Mouse (Mus musculus) MEL (cell line): ENCODE measurements around the gene Col4a3bp. TPM values are rescaled to one million over a fixed set of nuclear protein-coding genes. Genes with fewer than 3 reads are reported as not detected.

ENCODE experiments used
- DNase-seq: peaks from one replicate; pipeline ENCODE4 v3.0.0; 2011; ENCODE audit warnings: low read depth, low spot score
- H3K27ac ChIP-seq: 2 replicates; pipeline ENCODE4 v1.5.1; 2012; ENCODE audit warnings: low read depth, mild to moderate bottlenecking, control low read depth, low read length, moderate library complexity; ENCODE audit not compliant: control insufficient read depth
- H3K27me3 ChIP-seq, 2 experiments: fragments of 150-350 bp in 1 of 2; sonication (generic) in 1 of 2; 2 replicates each; pipeline ENCODE4 v1.6.1; 2012; ENCODE audit warnings: low read length in 2 of 2, mild to moderate bottlenecking in 2 of 2, improper control_type of control experiment in 1 of 2, moderate library complexity in 1 of 2; ENCODE audit not compliant: insufficient read depth in 2 of 2, control insufficient read depth in 1 of 2
- H3K36me3 ChIP-seq, 2 experiments: 2 replicates each; pipeline ENCODE4 v1.6.1; 2012 to 2014; ENCODE audit warnings: low read length in 2 of 2, improper control_type of control experiment in 1 of 2, inconsistent platforms in 1 of 2, mild to moderate bottlenecking in 1 of 2; ENCODE audit not compliant: insufficient read depth in 2 of 2, control insufficient read depth in 1 of 2
- H3K4me1 ChIP-seq, 2 experiments: fragments of 150-350 bp in 1 of 2; sonication (generic) in 1 of 2; 2 replicates each; pipeline ENCODE4 v1.6.1; 2012; ENCODE audit warnings: low read length in 2 of 2, improper control_type of control experiment in 1 of 2, mild to moderate bottlenecking in 1 of 2; ENCODE audit not compliant: insufficient read depth in 2 of 2, control insufficient read depth in 1 of 2
- H3K4me3 ChIP-seq, 2 experiments: fragments of 150-350 bp in 1 of 2; sonication (generic) in 1 of 2; 2 replicates each; pipeline ENCODE4 v1.5.1; 2012; ENCODE audit warnings: low read depth in 2 of 2, low read length in 2 of 2, mild to moderate bottlenecking in 2 of 2, moderate library complexity in 2 of 2, control low read depth in 1 of 2, improper control_type of control experiment in 1 of 2; ENCODE audit not compliant: control insufficient read depth in 1 of 2, insufficient read depth in 1 of 2
- H3K79me2 ChIP-seq: 2 replicates; pipeline ENCODE4 v1.6.1; 2012; ENCODE audit warnings: mild to moderate bottlenecking, low read length, moderate library complexity; ENCODE audit not compliant: control insufficient read depth, poor library complexity, insufficient read depth
- H3K9ac ChIP-seq: 2 replicates; pipeline ENCODE4 v1.6.1; 2012; ENCODE audit warnings: low read depth, mild to moderate bottlenecking, control low read depth, low read length, moderate library complexity; ENCODE audit not compliant: control insufficient read depth, poor library complexity, severe bottlenecking
- H3K9me3 ChIP-seq: fragments of 150-350 bp; sonication (generic); replicated peaks from 2 replicates; pipeline ENCODE4 v1.6.1; 2012; ENCODE audit warnings: mild to moderate bottlenecking, low read length, improper control_type of control experiment, moderate library complexity; ENCODE audit not compliant: insufficient read depth
- BHLHE40 ChIP-seq: IDR thresholded peaks from 2 replicates; pipeline ENCODE4 v1.6.1; 2012; ENCODE audit warnings: low read depth, mild to moderate bottlenecking, inconsistent platforms, low read length, improper control_type of control experiment, borderline replicate concordance
- CHD1 ChIP-seq: IDR thresholded peaks from 2 replicates; pipeline ENCODE4 v1.6.1; 2012; ENCODE audit warnings: low read depth, mild to moderate bottlenecking, inconsistent platforms, low read length, improper control_type of control experiment
- EP300 ChIP-seq, 2 experiments: IDR thresholded peaks; 2 replicates each; pipeline ENCODE4 v1.6.1; 2011; ENCODE audit warnings: improper control_type of control experiment in 2 of 2, low read length in 2 of 2, low read depth in 1 of 2, mild to moderate bottlenecking in 1 of 2
- GABPA ChIP-seq: IDR thresholded peaks from 2 replicates; pipeline ENCODE4 v1.6.1; 2012; ENCODE audit warnings: low read depth, mild to moderate bottlenecking, inconsistent platforms, low read length, improper control_type of control experiment, moderate library complexity
- MAX ChIP-seq: IDR thresholded peaks from 2 replicates; pipeline ENCODE4 v1.6.1; 2011; ENCODE audit warnings: low read length, improper control_type of control experiment
- MXI1 ChIP-seq: IDR thresholded peaks from 2 replicates; pipeline ENCODE4 v1.6.1; 2011; ENCODE audit warnings: mild to moderate bottlenecking, low read depth, low read length, improper control_type of control experiment
- MYB ChIP-seq: IDR thresholded peaks from 2 replicates; pipeline ENCODE4 v1.6.1; 2011; ENCODE audit warnings: mild to moderate bottlenecking, low read depth, low read length, improper control_type of control experiment
- MYC ChIP-seq: IDR thresholded peaks from 2 replicates; pipeline ENCODE4 v1.6.1; 2011; ENCODE audit warnings: low read depth, mild to moderate bottlenecking, low read length, improper control_type of control experiment, moderate library complexity
- NELFE ChIP-seq: IDR thresholded peaks from 2 replicates; pipeline ENCODE4 v1.6.1; 2011; ENCODE audit warnings: low read depth, low read length, improper control_type of control experiment
- NRF1 ChIP-seq: IDR thresholded peaks from 2 replicates; pipeline ENCODE4 v1.6.1; 2014; ENCODE audit warnings: low read depth, mild to moderate bottlenecking, inconsistent platforms, low read length, improper control_type of control experiment, moderate library complexity; ENCODE audit not compliant: poor library complexity, insufficient read depth, severe bottlenecking
- POLR2A ChIP-seq, 2 experiments: IDR thresholded peaks; 2 replicates each; pipeline ENCODE4 v1.6.1; 2011 to 2012; ENCODE audit warnings: low read length in 2 of 2, mild to moderate bottlenecking in 2 of 2, control low read depth in 1 of 2, improper control_type of control experiment in 1 of 2, low read depth in 1 of 2, moderate library complexity in 1 of 2; ENCODE audit not compliant: control insufficient read depth in 1 of 2, insufficient read depth in 1 of 2, poor library complexity in 1 of 2
- POLR2AphosphoS5 ChIP-seq: IDR thresholded peaks from 2 replicates; pipeline ENCODE4 v1.6.1; 2012; ENCODE audit warnings: low read depth, borderline replicate concordance, mild to moderate bottlenecking, inconsistent platforms, low read length, moderate library complexity, mixed read lengths
- RAD21 ChIP-seq: IDR thresholded peaks from 2 replicates; pipeline ENCODE4 v1.6.1; 2011; ENCODE audit warnings: mild to moderate bottlenecking, low read depth, low read length, improper control_type of control experiment
- TBP ChIP-seq: IDR thresholded peaks from 2 replicates; pipeline ENCODE4 v1.8.0; 2011; ENCODE audit warnings: low read depth, low read length, improper control_type of control experiment
- TCF12 ChIP-seq: IDR thresholded peaks from 2 replicates; pipeline ENCODE4 v1.6.1; 2014; ENCODE audit warnings: low read depth, mild to moderate bottlenecking, inconsistent platforms, low read length, improper control_type of control experiment, moderate library complexity
- USF1 ChIP-seq: IDR thresholded peaks from 2 replicates; pipeline ENCODE4 v1.6.1; 2014; ENCODE audit warnings: low read depth, mild to moderate bottlenecking, inconsistent platforms, low read length, improper control_type of control experiment, moderate library complexity
- ZKSCAN1 ChIP-seq: IDR thresholded peaks from 2 replicates; pipeline ENCODE4 v1.6.1; 2012; ENCODE audit warnings: low read depth, mild to moderate bottlenecking, inconsistent platforms, low read length, improper control_type of control experiment, moderate library complexity
- ZMIZ1 ChIP-seq: IDR thresholded peaks from 2 replicates; pipeline ENCODE4 v1.6.1; 2012; ENCODE audit warnings: low read depth, mild to moderate bottlenecking, inconsistent platforms, low read length, improper control_type of control experiment, moderate library complexity
- polyA plus RNA-seq, 2 experiments: library from polyadenylated mRNA; stranded (reverse) in 1 of 2; unstranded in 1 of 2; fragments of >175 nt in 1 of 2; fragments of >200 nt in 1 of 2; gene quantifications; 2 replicates each; pipeline versions ENCODE4 v1.2.1 to v1.2.4; 2012; ENCODE audit warnings: low replicate concordance in 2 of 2, low read depth in 1 of 2; ENCODE audit not compliant: insufficient read length in 2 of 2, insufficient read depth in 1 of 2, missing spikeins in 1 of 2
- total RNA-seq: library from RNA; depleted of rRNA; stranded (reverse); fragments of 300-350 nt; gene quantifications from 2 replicates; pipeline ENCODE4 v1.2.3, GENCODE M21; 2012

Gene Col4a3bp
- total and polyA plus RNA-seq, 3 experiments = 8.9 to 12.1 TPM; not detected in 1

- H3K27ac ChIP-seq = no peak overlapping the region
- peaks cover 7 to 18% of the 10 kb centered on the region in 2 experiments for H3K4me1 ChIP-seq
- H3K27me3 ChIP-seq = no peaks in the 10 kb centered on the region
- no peak overlapping the region for H3K9ac ChIP-seq
- TF ChIP-seq EP300 (IDR thresholded peaks at IDR 0.05; ENCODE audit: low read depth in 1 of 2, low read length in 2 of 2) = no peak
- no peak for TF ChIP-seq MXI1
- no peak for TF ChIP-seq POLR2AphosphoS5
- no peak for TF ChIP-seq ZMIZ1
- TF ChIP-seq NRF1 = no peak
- TF ChIP-seq TBP = no peak
- no peak for TF ChIP-seq ZKSCAN1
- no peak for TF ChIP-seq MYB
- no peak for TF ChIP-seq MYC
- no peak for TF ChIP-seq NELFE
- no peak for TF ChIP-seq POLR2A (IDR thresholded peaks at IDR 0.05; ENCODE audit: control insufficient read depth in 1 of 2, insufficient read depth in 1 of 2, low read depth in 1 of 2, low read length in 2 of 2, poor library complexity in 1 of 2)
- TF ChIP-seq CHD1 = no peak
- no peak for TF ChIP-seq BHLHE40
- H3K36me3 ChIP-seq = peaks cover 3 to 18% of the 10 kb centered on the region in 2 experiments; a peak in 3 of 4 replicates
- no peak overlapping the region for H3K4me3 ChIP-seq
- DNase-seq = peak; percentile 60
- H3K79me2 ChIP-seq = peaks cover 28% of the 10 kb centered on the region
- no peaks in the 10 kb centered on the region for H3K9me3 ChIP-seq
Observed at GRCm38 (mm10) chr13:96547941-96548340, 5.5 kb downstream of the Col4a3bp start.

- DNase-seq = no peak
- Histone ChIP-seq H3K27ac (no peak overlapping the region), H3K36me3 (peaks cover 1 to 4% of the 10 kb centered on the region in 2 experiments), H3K4me3 (no peak overlapping the region), H3K4me1 (peaks cover 0 to 7% of the 10 kb centered on the region in 2 experiments; a peak in 2 of 4 replicates), H3K79me2 (no peaks in the 10 kb centered on the region; the same call in 1 of the 2 replicates), H3K27me3 (no peaks in the 10 kb centered on the region), H3K9me3 (no peaks in the 10 kb centered on the region), H3K9ac (no peak overlapping the region)
- no peak for TF ChIP-seq TCF12
- TF ChIP-seq EP300 (IDR thresholded peaks at IDR 0.05; ENCODE audit: low read depth in 1 of 2, low read length in 2 of 2) = no peak
- TF ChIP-seq MAX = no peak
Observed at GRCm38 (mm10) chr13:96555099-96555498, 12.7 kb downstream of the Col4a3bp start.

GRCm38 (mm10) chr13:96567977-96568376 is 25.6 kb downstream of the Col4a3bp start:
- Histone ChIP-seq H3K9me3 (no peaks in the 10 kb centered on the region), H3K4me3 (peak overlapping the region in 1 of 2 experiments; percentile 11; a peak in 1 of 4 replicates), H3K4me1 (peaks cover 3 to 11% of the 10 kb centered on the region in 2 experiments; a peak in 3 of 4 replicates), H3K27me3 (no peaks in the 10 kb centered on the region), H3K9ac (no peak overlapping the region), H3K27ac (no peak overlapping the region), H3K79me2 (no peaks in the 10 kb centered on the region), H3K36me3 (peaks cover 0 to 3% of the 10 kb centered on the region in 2 experiments; a peak in 3 of 4 replicates)
- DNase-seq = no peak
- TF ChIP-seq USF1 (peak; percentile 42; the same call in 1 of the 2 replicates), GABPA (no peak), RAD21 (no peak)
- TF ChIP-seq, all 39 proteins: peak for 1
